Mouse (Mus musculus): ENCODE data around the gene Gins2.

DNA sequence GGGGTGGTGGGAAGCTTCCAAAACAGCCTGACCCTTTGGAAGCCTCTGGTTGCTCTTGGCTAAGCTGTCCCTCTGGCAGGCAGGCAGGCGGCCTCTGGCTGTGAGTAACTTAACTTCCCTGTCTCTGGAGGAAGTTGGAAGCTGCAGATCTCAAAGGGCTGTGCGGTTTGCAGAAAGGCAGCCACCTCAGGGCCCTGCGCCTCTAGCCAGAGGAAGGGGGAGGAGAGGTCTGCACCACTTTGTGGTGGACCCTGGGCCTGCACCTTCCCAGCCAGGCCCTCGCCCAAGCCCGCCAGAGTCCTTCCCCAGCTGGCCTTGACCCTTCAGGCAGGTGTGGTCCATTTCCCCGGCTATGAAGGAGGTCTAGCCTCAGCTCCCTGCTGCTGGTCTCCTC is 49.7 kb downstream of the Gins2 start:
- TF ChIP-seq POLR2A (IDR thresholded peaks at IDR 0.05; ENCODE audit: borderline replicate concordance, extremely low read depth, low read depth, low read length) (no peak), CTCF (IDR thresholded peaks at IDR 0.05; ENCODE audit: insufficient read depth, low read length) (no peak)

Measured in lung, adult 2 months (tissue).